Mouse (Mus musculus) heart, postnatal 0 days (tissue): ENCODE results near the gene Gpr149. TPM values are rescaled to one million over a fixed set of nuclear protein-coding genes. Genes with fewer than 3 reads are reported as not detected.

Experiments used
- ATAC-seq: fragments of 200-750 bp; cut with Nextera tagmentation; 2 replicates; pipeline ENCODE4 v1.8.0; 2017; ENCODE audit warnings: low read depth, moderate number of reproducible peaks, moderate library complexity; ENCODE audit not compliant: insufficient read depth
- DNase-seq: peaks from one replicate; pipeline ENCODE4 v3.0.0-alpha.2; 2016; ENCODE audit warnings: low spot score
- H3K27ac ChIP-seq: fragments of 300-500 bp; sonication (generic); 2 replicates; pipeline ENCODE4 v1.5.1; 2014; ENCODE audit warnings: low read depth, mild to moderate bottlenecking
- H3K27me3 ChIP-seq: fragments of 300-500 bp; sonication (generic); 2 replicates; pipeline ENCODE4 v1.6.1; 2014; ENCODE audit warnings: low read length, mixed read lengths; ENCODE audit not compliant: control insufficient read depth, insufficient read depth
- H3K36me3 ChIP-seq: fragments of 300-500 bp; sonication (generic); replicated peaks from 2 replicates; pipeline ENCODE4 v1.6.1; 2014; ENCODE audit warnings: low read length, mixed read lengths; ENCODE audit not compliant: control insufficient read depth, insufficient read depth
- H3K4me1 ChIP-seq: fragments of 300-500 bp; sonication (generic); 2 replicates; pipeline ENCODE4 v1.6.1; 2014; ENCODE audit warnings: antibody characterized with exemption; ENCODE audit not compliant: control insufficient read depth, insufficient read depth
- H3K4me2 ChIP-seq: fragments of 300-500 bp; sonication (generic); 2 replicates; pipeline ENCODE4 v1.6.1; 2014; ENCODE audit warnings: low read depth, mild to moderate bottlenecking, low read length, moderate library complexity
- H3K4me3 ChIP-seq: fragments of 300-500 bp; sonication (generic); 2 replicates; pipeline ENCODE4 v1.5.1; 2014; ENCODE audit warnings: low read depth, low read length
- H3K9ac ChIP-seq: fragments of 300-500 bp; sonication (generic); replicated peaks from 2 replicates; pipeline ENCODE4 v1.6.1; 2014; ENCODE audit warnings: low read depth, low read length, mixed read lengths
- H3K9me3 ChIP-seq: fragments of 300-500 bp; sonication (generic); replicated peaks from 2 replicates; pipeline ENCODE4 v1.6.1; 2016; ENCODE audit warnings: low read length; ENCODE audit not compliant: control insufficient read depth
- CTCF ChIP-seq: IDR thresholded peaks from 2 replicates; pipeline ENCODE4 v1.5.1; 2016; ENCODE audit warnings: antibody characterized with exemption, control low read depth, low read depth
- EP300 ChIP-seq: IDR thresholded peaks from 2 replicates; pipeline ENCODE4 v1.6.1; 2016; ENCODE audit warnings: antibody characterized with exemption, low read depth
- WGBS: fragments of 180-500 bp; shearing (Covaris S2); extraction: QIAGEN DNeasy Blood & Tissue Kit; methylation state at CpG from one replicate; pipeline ENCODE4 v1.1.7; 2014; 5-methylcytosine and 5-hydroxymethylcytosine counted together
- polyA plus RNA-seq: library from polyadenylated mRNA; unstranded; fragments of >200 nt; fragmentation: Nextera tagmentation; extraction: Ambion mirVana; gene quantifications from 2 replicates; pipeline ENCODE4 v1.2.1, GENCODE M21; 2015
- total RNA-seq: library from RNA; depleted of rRNA; stranded (reverse); fragments of >200 nt; gene quantifications from 2 replicates; pipeline ENCODE4 v1.2.3, GENCODE M21; 2014; ENCODE audit warnings: low replicate concordance

The Gpr149 gene
- total and polyA plus RNA-seq, 2 experiments from 2014 or later: not detected

GRCm38 (mm10) chr3:62507206-62507647 lies 97.7 kb downstream of the Gpr149 start:
- Histone ChIP-seq H3K4me2 (peak overlapping the region; percentile 67), H3K27me3 (no peaks in the 10 kb centered on the region), H3K36me3 (no peaks in the 10 kb centered on the region), H3K4me3 (peak overlapping the region; percentile 96), H3K9me3 (no peaks in the 10 kb centered on the region), H3K9ac (no peak overlapping the region), H3K27ac (no peak overlapping the region), H3K4me1 (peaks cover 10% of the 10 kb centered on the region)
- 43% methylated on average over 5 of the region's 5 CpGs for WGBS
- TF ChIP-seq EP300 (no peak), CTCF (no peak)
- no peak; the same call in 1 of the 2 replicates for ATAC-seq
- no peak for DNase-seq

GRCm38 (mm10) chr3:62506488-62507205 lies 98.3 kb downstream of the Gpr149 start, which contains the start of gene Dhx36:
TSS of gene Dhx36 (minus strand) at chr3:62507004.
- peak within 1 kb of the TSS; percentile 96 for H3K4me3 ChIP-seq
- peak within 1 kb of the TSS; percentile 94 for H3K27ac ChIP-seq
- ATAC-seq: peak; percentile 99
- 0 out of 2 replicates have a peak, but pooled peaks cover 4% of the 10 kb centered on the region for H3K36me3 ChIP-seq
- no peaks in the 10 kb centered on the region for H3K9me3 ChIP-seq
- H3K4me2 ChIP-seq: peak within 1 kb of the TSS; percentile 67
- WGBS: under 1% methylated on average over 66 of the region's 66 CpGs
- TF ChIP-seq EP300 (no peak), CTCF (no peak)
- H3K4me1 ChIP-seq: peaks cover 10% of the 10 kb centered on the region
- H3K9ac ChIP-seq: peak within 1 kb of the TSS; percentile 90
- no peaks in the 10 kb centered on the region for H3K27me3 ChIP-seq
- peak; percentile 95 for DNase-seq

- no peak overlapping the region for H3K9ac ChIP-seq
- WGBS: 75% methylated on average over 5 of the region's 5 CpGs
Observed at GRCm38 (mm10) chr3:62505166-62505900, 99.6 kb downstream of the Gpr149 start.

GRCm38 (mm10) chr3:62499327-62499726 lies 105.6 kb downstream of the Gpr149 start:
- no peak overlapping the region for H3K9ac ChIP-seq
- H3K36me3 ChIP-seq: peaks cover 50% of the 10 kb centered on the region
- no peak for DNase-seq
- WGBS: 74% methylated on average over 4 of the region's 4 CpGs
- H3K9me3 ChIP-seq: no peaks in the 10 kb centered on the region
- no peak overlapping the region for H3K27ac ChIP-seq
- TF ChIP-seq CTCF (no peak), EP300 (no peak)
- H3K4me1 ChIP-seq: no peaks in the 10 kb centered on the region
- ATAC-seq: no peak
- no peak overlapping the region for H3K4me3 ChIP-seq
- no peak overlapping the region for H3K4me2 ChIP-seq
- H3K27me3 ChIP-seq: no peaks in the 10 kb centered on the region

More at GRCm38 (mm10) chr3:62505166-62505900, 99.6 kb downstream of the Gpr149 start:
- no peaks in the 10 kb centered on the region for H3K27me3 ChIP-seq
- H3K4me2 ChIP-seq: peak overlapping the region; percentile 67
- peaks cover 10% of the 10 kb centered on the region for H3K4me1 ChIP-seq
- ATAC-seq: no peak
- no peak for DNase-seq
- peaks cover 16% of the 10 kb centered on the region for H3K36me3 ChIP-seq
- no peak overlapping the region for H3K27ac ChIP-seq
- no peaks in the 10 kb centered on the region for H3K9me3 ChIP-seq
- peak overlapping the region; percentile 96 for H3K4me3 ChIP-seq
- TF ChIP-seq EP300 (no peak), CTCF (no peak)

- TF ChIP-seq EP300: no peak
- no peak for TF ChIP-seq CTCF
- Histone ChIP-seq H3K4me2 (no peak overlapping the region), H3K4me1 (no peaks in the 10 kb centered on the region), H3K36me3 (peaks cover 58% of the 10 kb centered on the region), H3K27ac (no peak overlapping the region), H3K27me3 (no peaks in the 10 kb centered on the region), H3K4me3 (no peak overlapping the region), H3K9ac (no peak overlapping the region), H3K9me3 (no peaks in the 10 kb centered on the region)
- WGBS: 81% methylated on average over 6 of the region's 6 CpGs
- no peak for ATAC-seq
- DNase-seq: no peak
Observed at GRCm38 (mm10) chr3:62492568-62492967, 112.4 kb downstream of the Gpr149 start.
